Mouse (Mus musculus) kidney, postnatal 36 days (tissue): Measurements from ENCODE around the gene Lig3.

Experiments
- DNase-seq, 2 experiments: peaks; one replicate each; pipeline ENCODE4 v3.0.0; 2021 to 2022; ENCODE audit warnings: mixed read lengths in 2 of 2

Lig3 gene

DNA sequence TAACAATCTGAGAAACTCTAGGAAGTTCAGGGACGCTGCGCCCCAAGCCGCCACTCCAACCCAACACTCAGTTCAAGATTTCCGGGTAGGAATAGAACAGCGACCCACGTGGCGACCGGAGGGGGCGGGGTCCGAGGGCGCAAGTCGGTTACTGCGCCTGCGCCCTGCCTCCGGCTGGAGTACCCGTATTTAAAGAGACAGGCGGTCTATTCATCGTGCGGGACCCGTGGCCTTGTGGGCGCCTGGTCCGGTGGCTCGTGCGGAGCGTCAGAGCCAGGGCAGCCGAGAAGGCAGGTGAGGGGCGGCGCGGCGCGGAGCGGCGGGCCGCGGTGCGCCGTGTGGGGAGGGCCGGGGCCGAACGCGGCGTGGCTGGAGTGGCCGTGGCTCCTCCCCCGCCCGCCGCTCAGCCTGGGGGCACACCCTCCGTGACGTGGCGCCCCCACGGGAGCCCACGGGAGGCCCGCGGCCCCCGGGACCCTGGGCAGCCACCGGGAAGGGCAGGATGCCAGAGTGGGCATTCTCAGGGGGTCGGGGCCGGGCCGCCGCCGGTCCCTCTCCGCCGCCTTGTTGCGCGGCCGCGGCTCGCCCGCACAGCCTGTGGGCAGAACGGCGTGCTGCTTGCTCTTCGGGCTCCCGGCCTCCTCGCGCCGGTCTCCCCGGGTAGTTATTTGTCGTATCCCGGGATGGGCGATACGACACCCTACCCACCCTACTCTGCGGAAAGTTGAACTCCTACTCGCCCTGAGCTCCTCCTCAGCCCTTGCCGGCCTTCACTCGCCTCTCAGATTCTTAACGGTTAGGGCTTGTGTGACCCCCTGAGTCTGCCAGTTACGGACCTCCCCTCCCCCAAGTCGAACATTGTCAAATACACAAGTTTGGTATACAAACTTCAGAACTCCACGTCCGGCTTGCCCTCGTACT is at the start of gene Lig3:
Lig3 (plus strand) TSS at position 126 of the 921 bp plus-strand sequence.
- DNase-seq = peak; percentile 96 to 99

DNA sequence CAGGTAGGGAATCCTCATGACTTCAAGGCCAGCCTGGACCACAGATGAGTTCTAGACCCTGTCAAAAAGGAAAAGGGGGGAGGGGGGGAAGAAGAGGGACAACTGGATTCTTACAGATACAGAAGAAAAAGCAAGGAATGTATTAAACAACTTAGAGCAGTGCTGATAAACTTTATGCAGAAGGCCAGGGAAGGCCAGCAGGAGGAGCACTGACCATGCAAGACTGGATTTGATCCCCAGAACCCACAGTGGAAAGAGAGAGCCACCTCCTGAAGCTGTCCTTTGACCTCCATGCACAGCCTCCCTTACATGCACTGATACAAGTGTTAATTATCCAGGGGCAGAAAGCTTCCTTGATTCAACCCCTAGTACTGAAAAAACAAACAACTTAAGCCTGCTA is 46.7 kb upstream of the Lig3 start:
- peak; percentile 6 to 38 for DNase-seq

DNA sequence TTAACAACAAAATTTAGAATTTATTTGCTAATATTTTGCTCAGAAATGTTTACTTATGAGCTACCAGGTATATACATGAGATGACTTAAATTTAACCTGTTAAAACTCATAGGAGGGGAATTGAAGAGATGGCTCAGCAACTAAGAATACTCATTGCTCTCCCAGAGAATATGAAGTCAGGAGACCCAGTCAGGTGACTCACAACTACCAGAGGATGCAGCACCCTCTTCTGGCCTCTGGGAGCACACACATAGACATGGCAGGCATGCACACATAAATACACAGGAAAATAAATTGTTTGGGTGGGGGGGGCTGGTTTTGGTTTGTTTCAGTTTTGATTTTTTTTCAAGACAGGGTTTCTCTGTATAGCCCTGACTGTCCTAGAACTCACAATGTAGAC is 41.9 kb upstream of the Lig3 start:
- DNase-seq = no peak

DNA sequence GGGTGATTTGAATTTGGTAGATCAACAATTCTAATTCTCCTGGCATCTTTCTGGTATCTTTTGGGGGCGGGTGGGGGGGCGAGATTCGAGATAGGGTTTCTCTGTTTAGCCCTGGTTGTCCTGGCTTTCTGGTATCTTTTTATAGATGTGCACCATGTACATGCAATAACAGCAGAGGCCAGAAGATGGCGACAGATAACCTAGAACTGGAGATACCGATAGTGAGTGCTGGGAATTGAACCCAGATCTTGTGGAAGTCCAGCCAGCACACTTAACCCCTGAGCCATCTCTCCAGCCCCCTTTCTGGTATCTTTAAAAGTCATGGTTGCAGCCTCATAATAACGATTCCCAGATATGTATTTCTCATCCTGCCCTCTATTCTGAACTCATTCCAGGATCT is 34.8 kb upstream of the Lig3 start:
- peak; percentile 43 to 76 for DNase-seq

DNA sequence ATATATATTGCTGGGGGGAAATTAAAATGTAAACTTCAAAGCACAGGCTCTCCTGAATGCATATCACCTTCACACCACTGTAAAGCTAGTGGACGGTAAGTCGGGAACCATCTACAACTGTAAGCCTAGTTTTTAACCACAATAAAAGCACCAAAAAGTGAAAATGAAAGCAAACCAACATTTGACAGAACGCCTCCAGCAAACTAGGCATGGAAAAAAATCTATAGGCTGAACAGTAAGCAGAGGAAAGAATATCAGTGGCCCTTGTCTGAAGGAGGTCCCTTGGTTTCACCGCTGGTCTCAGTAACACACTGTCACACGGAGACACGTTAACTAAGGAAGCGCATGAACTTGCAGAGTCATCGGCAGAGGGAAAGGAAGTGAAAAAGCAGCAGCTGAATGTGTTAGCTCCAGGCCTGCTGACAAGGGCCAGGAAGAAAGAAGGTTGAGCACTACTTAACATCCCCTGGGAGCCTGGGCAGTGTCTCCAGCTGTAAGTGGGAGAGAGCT is 34.0 kb upstream of the Lig3 start:
- peak; percentile 15 to 26 for DNase-seq

DNA sequence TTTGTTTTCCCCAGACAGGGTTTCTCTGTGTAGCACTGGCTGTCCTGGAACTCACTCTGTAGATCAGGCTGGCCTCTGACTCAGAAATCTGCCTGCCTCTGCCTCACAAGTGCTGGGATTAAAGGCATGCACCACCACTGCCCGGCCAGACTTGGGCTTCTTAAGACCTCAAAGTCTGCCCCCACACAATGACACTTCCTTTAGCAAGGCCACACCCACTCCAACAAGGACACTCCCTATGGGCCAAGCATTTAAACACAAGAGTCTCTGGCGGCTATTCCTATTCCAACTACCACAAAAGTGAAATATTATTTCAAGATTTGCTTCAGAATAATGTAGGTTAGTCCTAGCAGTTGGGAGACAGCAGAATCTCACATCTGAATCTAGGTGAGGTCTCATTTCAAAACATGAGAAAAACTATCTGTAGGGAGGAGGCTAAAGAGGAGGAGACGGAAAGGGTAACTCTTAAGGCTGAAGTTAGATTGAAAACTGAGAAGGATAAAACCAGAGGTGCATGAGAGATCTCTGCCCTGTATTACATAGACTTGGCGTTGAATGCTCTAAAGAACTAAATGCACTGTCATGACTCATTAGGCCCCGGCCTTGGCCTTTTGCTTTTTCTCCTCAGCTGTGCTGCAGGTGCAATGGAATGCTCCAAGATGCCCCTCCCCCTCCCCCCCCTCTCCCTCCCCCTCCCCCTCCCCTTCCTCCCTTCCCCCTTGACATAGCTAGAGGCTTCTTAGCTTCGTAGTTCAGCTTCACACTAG is 28.4 kb upstream of the Lig3 start:
- DNase-seq = no peak

DNA sequence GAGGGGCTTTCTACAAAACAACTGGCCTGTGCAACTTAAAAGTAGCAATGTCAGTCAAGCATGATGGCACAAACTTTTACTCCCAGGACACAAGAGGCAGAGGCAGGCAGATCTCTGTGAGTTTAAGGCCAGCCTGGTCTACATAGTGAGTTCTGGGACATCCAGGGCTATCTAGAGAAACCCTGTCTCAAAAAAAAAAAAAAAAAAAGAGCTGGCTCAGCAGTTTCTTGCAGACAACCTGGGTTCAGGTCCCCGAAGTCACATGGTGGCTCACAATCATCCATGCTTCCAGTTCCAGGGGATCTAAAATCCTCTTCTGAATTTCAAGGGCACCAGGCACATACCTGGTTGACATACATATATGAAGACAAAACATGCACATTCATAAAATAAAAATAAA is 25.0 kb upstream of the Lig3 start:
- DNase-seq = no peak

DNA sequence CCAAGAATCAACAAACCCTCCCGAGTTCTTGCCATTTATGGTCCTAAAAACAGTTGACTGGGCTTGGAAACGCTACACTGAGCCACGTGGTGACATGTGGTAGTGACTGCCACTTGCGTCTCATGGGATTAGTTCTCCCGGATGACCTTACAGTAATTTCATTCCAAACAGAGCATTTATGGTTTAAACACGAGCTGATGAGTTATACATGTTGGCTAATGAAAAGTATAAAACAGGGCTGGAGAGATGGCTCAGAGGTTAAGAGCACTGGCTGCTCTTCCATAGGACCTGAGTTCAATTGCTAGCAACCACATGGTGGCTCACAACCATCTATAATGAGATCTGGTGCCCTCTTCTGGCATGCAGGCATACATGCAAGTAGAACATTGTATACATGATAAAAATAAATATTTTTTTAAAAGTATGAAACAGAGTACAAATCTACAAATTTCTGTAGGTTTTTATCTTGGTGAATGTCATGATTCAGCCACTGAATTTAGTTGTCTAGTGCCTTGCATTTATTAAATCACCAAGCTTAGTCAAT is 18.6 kb upstream of the Lig3 start:
- DNase-seq = no peak

DNA sequence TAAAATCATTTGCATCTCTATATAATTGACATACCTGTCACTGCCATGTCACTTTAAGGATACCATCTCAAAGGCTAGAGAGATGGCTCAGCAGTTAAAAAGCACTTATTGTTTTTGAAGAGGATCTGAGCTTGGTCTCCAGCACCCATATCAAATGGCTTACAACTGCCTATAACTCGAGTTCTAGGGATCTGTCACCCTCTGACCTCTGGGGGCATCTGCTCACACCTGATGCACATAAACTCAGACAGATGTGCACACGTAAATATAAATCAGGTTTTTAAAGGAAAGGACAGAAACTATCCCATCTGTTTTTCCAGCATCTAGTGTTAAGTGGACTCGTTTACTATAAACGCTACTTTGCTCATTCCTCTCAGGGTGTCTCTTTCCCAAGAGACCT is 17.6 kb upstream of the Lig3 start:
- no peak for DNase-seq

DNA sequence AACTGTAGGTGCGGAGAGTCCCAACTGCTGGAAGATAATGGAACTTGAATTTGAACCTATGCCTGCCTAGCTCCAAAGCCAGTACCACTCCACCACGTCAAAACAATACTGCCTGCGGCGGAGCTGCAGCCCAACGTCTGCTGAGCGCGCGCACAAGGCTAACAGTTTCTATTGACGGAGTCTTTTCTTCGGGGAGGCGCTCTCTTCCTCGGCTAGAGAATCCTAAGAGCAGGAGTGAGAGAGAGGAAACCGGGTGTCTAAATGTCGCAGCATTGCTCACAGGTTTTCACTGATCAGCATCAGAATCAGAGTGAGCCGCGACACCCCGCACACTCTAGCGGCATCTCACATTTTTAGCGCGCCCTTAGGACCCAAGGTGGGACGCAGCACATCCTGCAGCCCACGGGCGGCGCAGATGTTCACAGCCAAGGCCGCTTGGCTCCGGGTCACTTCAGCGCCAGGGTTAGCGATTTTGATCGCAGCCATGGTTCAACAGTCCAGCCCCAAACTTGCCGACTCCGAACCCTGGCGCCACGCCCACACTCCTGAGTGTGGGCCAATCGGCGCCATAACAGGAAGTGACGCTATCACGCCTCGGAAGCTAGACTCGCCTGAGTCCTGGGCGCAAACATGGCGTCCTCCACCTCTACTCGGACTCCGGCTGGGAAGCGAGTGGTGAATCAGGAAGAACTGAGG is 17.0 kb upstream of the Lig3 start, which contains the start of the genes Cct6b and Zfp830:
Cct6b (minus strand) TSS at position 580 of the 696 bp plus-strand sequence.
Zfp830 (plus strand) TSS at position 604 of the 696 bp plus-strand sequence.
- DNase-seq = peak; percentile 97 to 98

DNA sequence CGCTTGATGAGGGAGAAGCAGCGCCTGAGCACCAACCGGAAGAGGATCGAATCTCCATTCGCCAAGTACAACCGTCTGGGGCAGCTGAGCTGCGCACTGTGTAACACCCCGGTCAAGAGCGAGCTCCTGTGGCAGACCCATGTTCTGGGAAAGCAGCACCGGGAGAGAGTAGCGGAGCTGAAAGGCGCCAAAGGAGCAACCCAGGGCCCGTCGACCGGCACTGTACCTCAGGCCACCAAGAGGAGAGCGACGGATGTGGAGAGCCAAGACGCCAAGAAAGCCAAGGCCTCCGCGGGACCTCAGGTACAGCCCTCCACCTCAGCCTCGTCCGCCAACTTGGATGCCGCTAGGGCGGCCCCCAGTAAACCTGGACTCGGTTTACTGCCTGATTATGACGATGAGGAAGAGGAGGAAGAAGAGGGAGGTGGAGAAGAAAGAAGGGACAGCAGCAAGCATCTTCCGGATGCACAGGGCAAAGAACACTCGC is 16.4 kb upstream of the Lig3 start:
- no peak for DNase-seq

DNA sequence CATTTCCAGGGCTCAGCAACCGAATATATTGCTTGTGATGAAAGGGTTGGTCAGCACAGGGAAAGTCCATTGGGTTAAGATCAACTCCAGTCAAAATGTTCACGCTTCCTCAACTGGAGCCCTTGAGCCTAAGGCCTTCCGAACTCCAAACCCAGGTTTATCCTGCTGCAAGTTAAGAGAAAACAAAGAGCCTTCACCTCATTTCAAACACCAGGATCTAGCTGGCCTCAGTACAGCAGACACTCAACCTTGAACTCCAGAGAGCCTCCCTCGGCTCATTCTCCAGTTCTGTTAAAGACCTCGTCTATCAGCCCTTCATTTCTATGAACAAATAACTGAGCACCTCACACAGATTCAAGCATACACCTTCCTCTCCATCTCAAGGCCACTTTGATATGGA is 774 bp upstream of the Lig3 start:
- DNase-seq = no peak

DNA sequence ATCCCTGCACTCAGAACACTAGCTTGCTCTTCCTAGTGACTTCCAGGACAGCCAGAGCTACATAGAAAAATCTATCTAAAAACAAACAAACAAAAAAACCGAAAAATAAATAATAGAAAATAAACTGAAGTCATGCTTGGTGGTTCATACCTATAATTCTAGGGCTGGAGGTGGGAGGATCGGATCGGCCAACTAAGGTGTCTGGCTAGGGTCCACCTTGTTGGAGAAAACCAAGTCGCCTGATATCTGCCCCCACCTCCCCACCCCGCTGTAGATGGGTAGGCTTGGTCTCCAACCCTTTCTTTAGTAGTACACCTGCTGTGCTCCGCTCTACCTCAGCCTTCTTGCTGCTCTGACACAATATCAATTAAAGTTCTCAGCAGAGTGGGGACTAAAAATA is 1.3 kb downstream of the Lig3 start:
- no peak for DNase-seq

DNA sequence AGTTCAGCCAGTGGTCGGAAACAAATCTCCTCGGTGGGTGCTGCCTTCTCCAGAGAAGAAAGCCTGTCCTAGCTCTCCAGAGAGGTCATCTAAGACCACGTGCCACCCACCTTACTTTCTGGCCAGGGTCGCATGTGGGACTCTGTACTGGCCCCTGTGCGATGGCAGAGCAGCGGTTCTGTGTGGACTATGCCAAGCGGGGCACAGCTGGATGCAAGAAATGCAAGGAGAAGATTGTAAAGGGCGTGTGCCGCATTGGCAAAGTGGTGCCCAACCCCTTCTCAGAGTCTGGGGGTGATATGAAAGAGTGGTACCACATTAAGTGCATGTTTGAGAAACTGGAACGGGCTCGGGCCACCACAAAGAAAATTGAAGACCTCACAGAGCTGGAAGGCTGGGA is 2.5 kb downstream of the Lig3 start:
- no peak for DNase-seq

DNA sequence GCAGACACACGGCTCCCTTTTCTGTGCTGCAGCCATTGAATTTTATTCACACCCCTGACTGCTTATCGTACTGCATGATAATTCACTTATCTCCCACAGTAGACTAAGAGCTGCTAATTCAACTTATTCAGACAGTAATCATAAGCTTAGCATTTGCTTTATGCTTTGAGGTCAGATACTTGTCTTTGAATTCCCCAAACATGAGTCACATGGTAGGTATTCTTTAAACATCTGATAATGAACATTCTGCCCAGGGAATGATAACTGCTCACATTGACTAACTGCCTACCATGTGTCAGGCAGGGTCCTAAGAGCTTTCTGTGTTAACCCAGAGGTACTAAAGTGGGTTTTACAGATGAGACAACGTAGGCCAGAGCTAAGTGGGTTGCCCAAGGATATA is 25.7 kb downstream of the Lig3 start:
- DNase-seq = no peak

DNA sequence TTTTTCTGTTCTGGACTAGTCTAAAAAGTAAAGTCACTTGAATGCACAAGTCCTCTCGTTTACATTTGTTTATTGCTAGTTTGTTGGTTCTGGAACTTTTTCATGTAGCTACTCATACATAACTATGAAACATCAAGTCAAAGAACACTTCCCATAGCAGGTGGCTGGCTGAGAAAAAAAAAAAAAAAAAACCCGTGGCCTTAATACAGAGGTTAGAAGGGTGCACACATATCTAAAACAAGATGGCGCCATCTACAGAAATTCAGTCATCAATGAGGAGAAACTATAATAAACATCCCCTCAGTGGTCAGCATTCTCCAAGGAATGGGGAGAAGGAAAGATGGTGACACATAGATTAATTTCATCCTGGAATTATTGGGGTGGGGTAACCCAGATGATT is 26.5 kb downstream of the Lig3 start:
- DNase-seq = no peak

DNA sequence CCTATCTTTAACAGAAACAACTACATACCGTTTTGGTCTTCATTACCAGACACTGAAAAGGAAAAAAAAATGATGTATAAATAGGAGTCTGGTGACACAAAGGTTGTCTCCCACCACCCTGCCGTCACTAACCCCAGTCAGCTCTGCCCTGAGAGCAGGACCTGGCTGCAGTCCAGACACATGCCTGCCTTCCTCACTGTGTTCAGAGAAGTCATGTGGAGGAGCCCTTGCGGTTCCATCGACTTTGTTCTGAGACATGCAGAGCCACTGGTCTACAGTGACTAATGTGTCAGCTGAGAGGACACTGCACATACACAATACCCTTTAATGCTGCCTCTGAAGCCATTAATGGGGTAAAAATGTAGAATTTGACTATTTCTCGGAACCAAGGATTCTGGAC is 27.6 kb downstream of the Lig3 start:
- DNase-seq = peak in 1 of 2 experiments; percentile 49

DNA sequence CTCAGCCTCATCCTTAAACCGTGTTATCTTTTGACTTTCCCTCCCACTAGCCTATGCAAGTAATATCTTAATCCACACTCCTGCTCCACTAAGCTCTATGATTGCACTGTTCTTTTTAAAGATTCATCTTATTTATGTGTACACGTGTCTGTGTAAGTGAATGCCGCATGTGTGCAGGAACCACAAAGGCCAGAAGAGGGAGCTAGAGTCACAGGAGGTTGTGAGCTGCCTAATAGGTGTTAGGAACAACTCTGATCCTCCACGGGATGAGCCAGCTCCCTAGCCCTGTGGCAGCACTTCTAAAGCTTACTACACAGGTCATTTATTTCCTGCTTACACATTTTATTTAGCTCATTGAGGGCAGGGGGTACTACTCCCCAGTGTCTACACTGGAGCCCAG is 38.4 kb downstream of the Lig3 start:
- DNase-seq = peak; percentile 68 to 87

DNA sequence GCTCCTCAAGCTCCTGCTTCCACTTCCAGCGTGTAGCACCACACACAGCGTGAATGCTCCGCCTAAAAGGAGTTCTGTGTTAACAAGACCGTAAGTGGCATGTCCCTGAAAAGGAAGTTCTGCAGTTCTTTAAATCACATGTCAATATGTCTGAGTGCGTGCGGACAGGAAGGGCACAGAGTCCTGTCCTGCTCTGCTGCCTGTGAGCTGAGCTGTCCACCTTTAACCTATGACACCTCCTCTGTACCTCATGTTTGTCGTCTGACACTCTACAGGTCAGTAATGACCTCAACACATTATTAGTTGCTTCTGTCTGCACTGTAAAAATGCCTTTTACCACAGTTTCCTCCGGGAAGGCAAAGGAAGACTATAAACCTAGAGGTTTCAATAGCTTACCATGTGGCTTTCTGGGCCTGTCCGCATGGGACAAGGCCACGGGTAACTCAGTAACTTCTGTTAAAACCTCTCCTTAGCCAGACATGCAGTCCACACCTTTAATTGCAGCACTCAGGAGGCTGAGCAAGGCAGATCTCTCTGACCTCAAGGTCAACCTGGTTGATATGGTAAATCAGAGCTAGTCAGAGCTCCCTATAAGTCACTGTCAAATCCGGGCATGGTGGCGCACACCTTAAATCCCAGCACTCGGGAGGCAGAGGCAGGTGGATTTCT is 40.0 kb downstream of the Lig3 start:
- no peak for DNase-seq

DNA sequence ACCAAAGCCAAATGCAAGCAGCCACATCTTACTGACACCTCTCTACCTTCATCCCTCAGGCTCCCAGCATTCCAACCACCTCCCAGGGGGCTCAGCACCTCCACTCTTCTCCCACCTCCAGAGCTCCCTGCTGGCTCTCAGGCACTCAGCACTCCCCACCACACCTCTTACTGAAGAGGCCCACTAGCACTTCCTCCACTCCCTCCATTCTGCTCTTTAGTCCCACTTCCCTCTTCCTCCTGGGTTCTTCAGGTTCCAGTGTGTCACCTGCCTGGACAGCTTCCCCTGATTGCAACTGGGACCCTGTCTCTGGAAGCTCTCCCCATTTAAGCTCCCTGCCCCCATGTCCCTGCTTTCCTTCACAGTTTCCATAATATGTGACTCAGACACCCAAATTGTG is 45.9 kb downstream of the Lig3 start:
- no peak for DNase-seq

DNA sequence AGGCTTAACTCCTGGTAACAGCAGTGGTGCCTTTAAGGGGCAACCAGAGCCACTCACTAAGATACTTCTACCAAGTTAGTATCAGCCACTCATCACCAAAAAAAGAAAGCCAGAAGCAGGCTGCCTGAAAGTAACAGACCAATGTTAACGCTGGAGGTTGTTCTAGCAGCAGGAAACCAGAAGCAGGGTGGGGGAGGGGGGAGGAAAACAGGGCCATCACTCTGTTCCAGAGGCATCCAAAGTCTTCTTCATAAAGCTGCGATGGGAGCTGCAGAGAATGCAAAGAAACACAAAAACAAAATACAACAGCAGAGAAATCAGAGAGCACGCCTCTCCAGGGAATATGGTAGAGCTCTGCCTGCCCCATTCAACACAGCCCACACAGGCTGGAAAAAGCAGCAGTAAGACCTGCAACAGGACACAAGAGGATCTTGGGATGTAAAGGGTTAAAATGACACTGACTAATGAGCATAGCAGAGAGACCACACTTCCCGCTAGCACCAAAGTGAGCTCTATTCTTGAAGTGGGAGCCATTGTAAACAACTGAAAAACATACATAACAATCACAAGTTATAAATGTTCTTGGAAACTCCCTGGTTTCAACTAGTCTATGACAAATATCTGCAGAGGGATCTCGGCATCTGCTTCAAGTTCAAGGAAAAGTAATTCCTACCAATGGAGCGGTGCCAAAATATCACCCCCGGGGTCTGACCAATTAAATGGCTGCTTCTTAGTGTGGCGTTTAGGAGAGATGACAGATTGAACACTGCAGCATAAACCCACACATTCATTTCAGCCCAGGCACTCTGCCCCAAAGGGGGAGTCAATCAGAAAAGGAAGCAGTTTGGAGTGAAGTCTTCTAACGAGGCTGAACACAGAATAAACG is 50.3 kb downstream of the Lig3 start:
- DNase-seq = no peak
